Mouse (Mus musculus): ENCODE data around the gene Apex1.
"Not testable (repeated sequence)": the region's sequence is repeated elsewhere in the genome, so short reads cannot be mapped to it uniquely, and the experiment has no call there.

Gene Apex1

DNA sequence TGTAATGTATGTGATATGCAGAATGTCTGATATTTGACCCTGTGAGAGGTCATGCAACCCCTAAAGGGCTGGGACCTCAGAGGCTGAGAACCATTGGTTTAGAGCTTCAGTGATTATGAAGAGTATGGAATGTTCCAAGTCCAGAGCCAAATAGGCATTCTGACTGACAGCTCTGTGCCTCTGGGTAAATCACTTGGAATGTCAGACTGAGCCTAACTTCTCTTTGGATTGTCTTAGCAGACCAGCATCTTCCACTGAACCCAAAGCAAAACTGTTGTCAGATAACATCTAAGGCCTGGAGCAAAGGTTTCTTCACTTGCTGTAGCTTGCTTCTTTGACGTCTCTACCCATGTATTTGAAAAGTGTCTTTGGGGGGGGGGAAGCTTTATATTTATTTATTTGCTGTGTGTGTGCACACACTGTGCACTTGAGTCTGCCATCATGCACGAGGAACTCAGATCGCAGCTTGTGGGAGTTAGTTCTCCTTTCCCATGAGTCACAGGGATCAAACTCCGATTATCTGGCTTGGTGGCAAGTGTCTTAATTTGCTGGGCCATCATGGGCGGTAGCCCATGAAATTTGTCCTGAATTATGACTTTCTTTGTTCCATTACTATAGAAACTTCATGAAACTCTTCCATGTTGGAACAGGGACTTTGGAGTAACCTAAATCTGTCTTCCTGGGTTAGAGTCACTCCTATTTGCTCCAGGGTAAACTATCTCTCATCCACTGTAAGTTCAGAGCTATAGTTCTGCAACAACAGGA, 43.6 kb downstream of the Apex1 start:
- no peak for DNase-seq (ENCODE audit: extremely low spot score, low read depth, low spot score)

DNA sequence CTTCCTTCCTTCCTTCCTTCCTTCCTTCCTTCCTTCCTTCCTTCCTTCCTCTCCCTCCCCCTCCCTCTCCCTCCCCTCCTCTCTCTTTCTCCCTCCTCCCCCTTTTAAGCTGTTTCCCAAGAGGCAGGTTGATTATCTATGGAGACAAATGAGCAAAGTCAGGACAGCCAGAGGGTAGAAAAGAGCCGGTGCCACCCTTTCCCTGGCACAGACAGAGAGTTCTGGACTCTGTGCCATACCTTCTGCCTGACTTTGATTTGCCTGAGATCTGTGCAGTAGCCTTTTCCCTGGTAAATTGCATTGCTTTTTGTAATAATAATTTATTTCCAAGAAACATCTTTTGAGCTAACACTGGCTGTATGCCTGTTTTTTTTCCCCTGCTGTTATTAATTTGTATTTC, 44.3 kb downstream of the Apex1 start:
- no peak for DNase-seq (ENCODE audit: extremely low spot score, low read depth, low spot score)

DNA sequence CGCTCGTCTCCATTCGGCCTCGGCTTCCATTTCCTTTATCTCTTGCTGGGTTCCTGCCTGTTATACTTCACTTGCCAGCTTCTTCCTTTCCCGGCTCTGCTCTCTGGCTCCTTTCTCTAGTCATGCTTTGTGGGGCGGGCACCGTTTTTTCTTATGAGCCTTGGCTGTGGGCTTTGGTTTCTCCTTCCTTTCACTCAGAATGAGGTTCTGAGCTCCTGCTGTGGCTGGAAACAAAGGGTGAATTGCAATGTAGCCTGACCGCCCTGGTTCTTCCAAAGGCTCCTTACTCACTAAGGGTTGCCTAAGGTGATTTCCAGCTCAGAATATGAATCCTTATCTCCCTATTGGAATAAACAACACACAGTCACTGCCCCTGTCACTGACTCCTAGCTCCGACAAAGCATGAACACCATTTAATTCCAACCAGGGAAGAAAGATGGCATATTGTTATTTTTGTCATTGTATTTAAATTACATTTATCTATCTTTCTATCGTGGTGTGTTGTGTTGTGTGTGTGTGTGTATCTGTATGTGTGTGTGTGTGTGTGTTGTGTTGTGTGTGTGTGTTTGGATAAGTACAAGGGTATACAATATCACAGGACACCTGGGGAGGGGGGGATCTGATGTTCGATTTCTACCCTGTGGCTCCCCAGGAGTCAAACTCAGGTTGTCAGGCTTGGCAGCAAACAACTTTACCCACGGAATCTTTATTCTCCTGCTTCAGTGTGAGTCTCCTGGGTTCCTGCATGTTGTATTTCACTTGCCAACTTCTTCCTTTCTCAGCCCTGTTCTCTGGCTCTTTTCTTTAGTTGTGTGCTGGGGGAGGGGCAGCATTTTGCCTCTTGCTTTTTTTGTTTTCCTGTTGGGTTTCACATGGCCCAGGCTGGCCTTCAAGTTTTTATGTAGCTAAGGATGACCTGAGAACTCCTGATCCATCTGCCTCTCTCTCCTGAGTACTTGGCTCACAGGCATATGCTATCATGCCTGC, 45.1 kb downstream of the Apex1 start:
- no peak for DNase-seq (ENCODE audit: extremely low spot score, low read depth, low spot score)

DNA sequence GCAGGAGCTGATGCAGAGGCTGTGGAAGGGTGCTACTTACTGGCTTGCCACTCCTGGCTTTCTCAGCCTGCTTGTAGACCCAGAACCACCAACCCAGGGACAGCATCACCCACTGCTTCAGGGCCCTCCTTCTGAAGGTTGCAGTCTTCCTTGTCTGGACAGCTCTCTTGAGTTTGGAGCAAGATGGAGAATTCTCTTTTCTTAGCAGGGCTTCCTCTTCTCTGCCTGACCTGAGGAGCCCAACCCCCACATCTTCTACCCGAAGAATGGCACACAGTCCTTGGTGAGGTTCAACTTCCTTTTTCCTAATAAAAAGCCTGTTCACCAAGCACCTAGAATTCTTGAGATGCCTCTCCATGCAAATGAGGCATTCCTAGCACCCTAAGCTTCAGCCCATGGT, 46.1 kb downstream of the Apex1 start:
- no peak for DNase-seq (ENCODE audit: extremely low spot score, low read depth, low spot score)

DNA sequence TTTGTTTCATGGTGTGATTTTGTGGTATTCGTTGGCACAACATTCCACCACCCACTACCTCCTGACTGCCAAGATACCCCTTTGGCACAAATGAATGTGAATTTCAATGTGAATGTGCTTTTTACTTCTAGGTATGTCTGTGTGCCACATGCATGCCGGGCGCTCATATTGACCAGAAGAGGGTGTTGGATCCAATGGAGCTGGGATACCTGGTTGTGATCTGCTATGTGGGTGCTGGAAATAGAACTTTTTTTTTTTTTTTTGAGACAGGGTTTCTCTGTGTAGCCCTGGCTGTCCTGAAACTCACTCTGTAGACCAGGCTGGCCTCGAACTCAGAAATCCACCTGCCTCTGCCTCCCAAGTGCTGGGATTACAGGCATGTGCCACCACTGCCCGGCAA, 48.3 kb downstream of the Apex1 start:
- DNase-seq (ENCODE audit: extremely low spot score, low read depth, low spot score) = not testable (repeated sequence)

DNA sequence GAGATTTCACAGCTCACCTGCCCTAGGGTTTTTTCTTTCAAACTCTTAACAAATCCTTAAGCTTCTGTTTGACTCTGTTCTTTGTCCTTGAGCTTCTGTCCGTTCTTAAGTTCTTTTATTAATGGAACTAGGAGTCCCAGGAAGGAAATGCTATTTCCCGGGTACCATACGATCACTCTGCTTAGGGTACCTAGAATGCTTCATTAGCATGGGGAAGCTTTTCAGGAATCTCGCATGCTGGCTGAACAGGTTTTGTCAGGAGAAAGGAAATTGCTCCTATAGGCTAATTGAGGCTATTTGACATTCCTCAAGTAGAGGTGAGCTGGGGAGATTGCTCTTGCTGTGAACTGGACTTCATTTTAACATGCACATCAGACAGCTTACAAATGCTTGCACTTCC, 48.9 kb downstream of the Apex1 start:
- DNase-seq (ENCODE audit: extremely low spot score, low read depth, low spot score) = no peak

DNA sequence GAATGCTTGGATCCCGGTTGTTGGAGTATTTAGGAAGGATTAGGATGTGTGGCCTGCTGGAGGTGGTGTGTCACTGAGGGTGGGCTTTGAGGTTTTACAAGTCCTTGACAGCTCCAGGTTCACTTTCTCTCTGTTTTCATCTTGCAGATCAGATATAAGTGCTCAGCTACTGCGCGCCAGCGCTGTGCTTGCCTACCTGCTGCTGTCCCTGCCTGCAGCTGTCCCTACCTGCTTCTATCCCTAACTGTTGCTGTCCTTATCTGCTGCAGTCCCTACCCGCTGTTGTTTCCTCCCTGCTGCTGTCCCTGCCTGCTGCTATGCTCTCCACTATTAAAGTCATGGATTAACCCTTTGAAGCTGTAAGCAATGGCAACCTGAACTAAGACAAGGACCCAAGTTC, 50.2 kb downstream of the Apex1 start:
- no peak for DNase-seq (ENCODE audit: extremely low spot score, low read depth, low spot score)

DNA sequence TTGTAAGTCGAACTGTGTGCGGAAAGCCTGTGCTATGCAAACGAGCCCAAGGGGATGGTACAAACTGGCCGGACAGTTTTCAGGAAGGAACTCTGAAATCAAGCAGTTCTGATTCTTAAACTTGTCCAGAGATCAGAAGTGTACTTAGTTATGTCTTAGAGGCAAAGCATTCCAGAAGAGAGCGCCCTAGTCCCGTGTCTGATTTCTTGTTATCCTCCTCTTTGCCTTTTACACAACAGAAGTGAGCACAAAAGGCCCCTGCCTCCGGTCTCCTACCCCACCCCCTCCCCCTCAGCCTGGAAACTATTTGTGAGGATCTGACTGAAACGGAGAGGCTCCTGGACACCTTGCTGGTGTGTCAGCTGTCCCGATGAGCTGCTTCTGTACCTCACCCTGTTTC, 51.9 kb downstream of the Apex1 start:
- DNase-seq (ENCODE audit: extremely low spot score, low read depth, low spot score) = no peak

All from hindlimb bud, embryonic 11.5 days (tissue).